Mouse (Mus musculus) retina, postnatal 1 day (tissue): Measurements from ENCODE around the gene Ksr1.

Experiments
- DNase-seq: peaks from one replicate; pipeline ENCODE4 v3.0.0-alpha.2; 2012

The Ksr1 gene

GRCm38 (mm10) chr11:79063616-79064015, 82.6 kb downstream of the Ksr1 start:
- DNase-seq: no peak

GRCm38 (mm10) chr11:79062897-79063296, 83.3 kb downstream of the Ksr1 start:
- no peak for DNase-seq

DNA sequence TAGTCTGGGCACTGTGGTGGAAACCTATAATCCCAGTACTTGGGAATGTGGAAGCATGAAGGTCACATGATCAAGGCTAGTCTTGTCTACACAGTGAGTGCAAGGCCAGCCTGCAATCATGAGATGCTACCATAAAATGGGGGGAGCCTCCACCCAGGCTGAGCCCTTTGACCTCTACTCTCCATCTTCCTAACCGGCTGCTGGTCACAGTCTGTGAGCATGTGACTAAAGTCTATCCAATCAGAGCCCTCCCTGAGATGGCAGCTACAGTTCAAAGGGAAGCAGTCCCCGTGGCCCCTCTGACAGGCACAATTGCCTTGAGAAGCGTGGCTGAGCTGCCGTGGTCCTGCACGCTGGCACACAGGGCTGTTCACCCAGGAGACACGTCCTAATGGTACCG, 84.4 kb downstream of the Ksr1 start:
- DNase-seq: no peak

DNA sequence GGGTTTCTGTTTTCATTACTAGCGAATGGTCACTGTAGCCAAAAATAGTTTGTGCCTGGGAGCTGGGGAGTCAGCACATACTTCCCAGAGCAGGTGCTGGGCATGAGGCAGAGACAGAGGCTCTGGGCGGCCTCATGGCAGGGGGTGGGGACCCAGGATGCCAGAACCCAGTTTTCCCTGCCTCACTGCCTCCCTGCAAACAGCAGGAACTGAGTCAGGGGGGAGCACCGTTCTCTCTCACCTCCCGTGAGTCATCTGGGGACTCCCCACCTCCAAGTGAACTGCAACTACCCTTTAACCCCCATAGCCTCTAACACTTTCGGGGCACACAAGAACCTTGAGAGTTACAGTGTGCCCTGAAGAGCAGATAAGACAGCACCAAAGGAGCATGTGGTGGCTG, 86.4 kb downstream of the Ksr1 start:
- DNase-seq: no peak

- DNase-seq: no peak
Measured at GRCm38 (mm10) chr11:79059062-79059461, 87.1 kb downstream of the Ksr1 start.

- no peak for DNase-seq
Measured at GRCm38 (mm10) chr11:79058610-79059009, 87.6 kb downstream of the Ksr1 start.

GRCm38 (mm10) chr11:79057809-79058208, 88.4 kb downstream of the Ksr1 start:
- DNase-seq: no peak

GRCm38 (mm10) chr11:79056891-79057290, 89.3 kb downstream of the Ksr1 start:
- DNase-seq: no peak

DNA sequence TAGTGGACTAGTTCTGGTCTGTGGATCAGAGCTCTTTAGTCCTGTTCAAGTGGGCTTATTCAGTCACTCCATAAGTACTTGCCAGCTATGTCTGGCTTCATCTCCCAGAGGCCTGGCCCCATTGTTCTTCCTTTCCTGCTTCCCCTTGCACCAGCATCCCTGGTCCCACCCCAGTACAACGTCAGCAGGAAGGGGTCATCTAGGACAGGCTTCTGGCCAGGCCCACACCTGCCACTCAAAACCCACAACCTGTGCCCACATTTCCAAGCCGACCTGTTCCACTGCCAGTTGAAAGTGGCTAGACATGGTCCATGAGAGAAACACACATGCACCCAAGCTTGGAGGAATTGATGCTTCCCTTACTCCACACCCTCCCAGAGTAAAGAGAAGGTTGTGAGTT, 90.2 kb downstream of the Ksr1 start:
- DNase-seq: no peak

DNA sequence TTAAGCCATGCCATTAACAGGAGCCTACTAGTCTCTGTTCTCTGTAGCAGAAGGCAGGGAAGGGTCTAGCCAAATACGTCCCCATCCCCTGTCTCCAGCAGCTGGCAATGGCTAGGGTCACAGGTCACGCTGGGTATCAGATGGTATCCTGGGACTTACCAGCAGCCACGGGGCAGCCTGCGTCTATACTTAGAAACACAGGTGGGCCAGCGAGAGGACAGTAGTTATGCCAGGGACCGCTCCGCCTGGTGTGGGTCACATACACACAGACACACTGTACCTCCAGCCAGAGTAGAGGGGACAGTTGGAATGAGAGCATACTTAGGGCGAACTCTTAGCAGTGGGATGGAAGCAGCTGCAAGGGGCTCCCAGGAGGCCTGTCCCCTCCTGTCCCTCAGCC, 91.0 kb downstream of the Ksr1 start:
- peak; percentile 38 for DNase-seq

DNA sequence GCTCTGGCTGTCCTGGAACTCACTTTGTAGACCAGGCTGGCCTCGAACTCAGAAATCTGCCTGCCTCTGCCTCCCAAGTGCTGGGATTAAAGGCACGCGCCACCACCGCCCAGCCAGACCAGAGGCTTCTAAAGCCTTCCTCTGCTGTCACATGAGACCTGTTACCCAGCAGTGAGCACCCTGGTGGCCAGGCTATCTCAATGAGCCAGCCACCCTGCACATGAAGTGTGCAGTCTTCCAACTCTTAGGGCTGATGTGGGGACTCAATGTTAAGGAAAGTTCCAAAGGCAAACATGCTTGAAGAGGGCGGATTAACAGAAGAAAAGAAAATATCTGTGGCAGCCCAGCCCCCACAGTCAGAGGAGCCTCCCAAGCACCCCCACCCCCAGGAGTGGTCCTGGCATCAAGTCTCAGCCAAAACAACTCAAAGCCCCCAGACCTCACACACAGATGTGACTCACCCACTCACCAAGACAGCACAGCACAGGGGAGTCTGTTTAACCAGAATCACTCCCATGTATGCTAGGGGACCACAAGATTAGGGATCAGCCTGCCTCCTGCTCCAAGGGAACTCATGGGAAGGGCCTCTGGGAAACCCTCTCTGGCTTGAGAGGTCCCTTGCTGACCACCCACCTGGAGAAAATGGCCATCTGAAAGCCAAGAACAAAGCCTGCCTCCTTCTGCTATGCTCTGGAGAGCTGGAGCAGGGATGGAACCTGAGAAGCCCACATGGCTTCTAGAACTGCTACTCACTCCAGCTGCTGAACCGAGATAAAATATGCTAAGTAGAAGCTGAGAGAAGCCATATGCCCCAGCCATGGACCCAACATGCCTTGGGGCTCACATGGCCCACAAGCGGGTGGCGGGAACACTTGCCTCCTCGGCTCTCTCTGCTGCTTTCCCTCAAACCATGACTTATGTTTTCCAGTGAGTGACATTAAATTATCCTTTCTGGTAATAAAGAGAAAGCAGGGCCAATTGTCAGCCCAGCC, 91.8 kb downstream of the Ksr1 start:
- peak; percentile 66 for DNase-seq

DNA sequence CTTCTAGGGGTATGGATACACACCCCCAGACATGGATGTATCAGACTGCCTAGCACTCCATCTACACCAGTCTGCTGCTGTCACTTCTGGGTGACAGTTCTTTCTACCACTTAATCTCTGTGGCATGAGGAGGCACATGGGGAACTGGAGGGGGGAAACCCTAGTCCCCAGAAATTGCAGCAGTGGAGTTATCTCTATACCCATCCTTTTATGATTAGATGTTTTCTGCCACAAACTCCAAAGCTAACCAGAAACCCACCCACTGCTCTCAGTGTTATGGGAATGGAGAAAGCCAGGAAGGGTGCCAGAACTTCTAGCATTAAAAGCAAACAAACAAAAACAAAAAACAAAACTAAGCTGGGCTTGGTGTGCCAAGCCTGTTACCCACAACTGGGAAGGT, 92.8 kb downstream of the Ksr1 start:
- no peak for DNase-seq

- DNase-seq: no peak
Measured at GRCm38 (mm10) chr11:79052769-79053168, 93.4 kb downstream of the Ksr1 start.

GRCm38 (mm10) chr11:79051522-79051921, 94.7 kb downstream of the Ksr1 start:
- no peak for DNase-seq

- DNase-seq: no peak
Measured at GRCm38 (mm10) chr11:79050781-79051507, 95.3 kb downstream of the Ksr1 start.

- no peak for DNase-seq
Measured at GRCm38 (mm10) chr11:79048906-79049305, 97.3 kb downstream of the Ksr1 start.

GRCm38 (mm10) chr11:79047180-79047727, 99.0 kb downstream of the Ksr1 start:
- DNase-seq: peak; percentile 38

- DNase-seq: no peak
Measured at GRCm38 (mm10) chr11:79046561-79047155, 99.5 kb downstream of the Ksr1 start.

DNA sequence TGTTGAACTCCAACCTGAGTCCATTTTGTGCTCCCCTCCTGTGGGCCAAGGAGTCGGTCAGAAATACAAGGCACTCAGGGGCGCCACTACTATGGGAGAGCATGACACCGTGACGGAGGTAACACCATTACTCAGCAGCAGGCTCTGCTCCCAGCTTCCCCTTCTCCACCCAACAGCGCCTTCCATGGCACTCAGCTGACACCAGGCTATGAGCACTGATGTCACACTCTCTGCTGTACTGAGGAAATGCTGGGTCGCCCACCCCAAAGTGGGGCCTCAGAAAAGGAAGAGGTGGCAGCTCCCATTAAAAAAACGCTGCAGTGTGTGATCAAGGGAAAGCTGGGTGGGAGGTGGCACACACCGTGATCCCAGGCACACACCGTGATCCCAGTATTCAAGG, 101.0 kb downstream of the Ksr1 start:
- DNase-seq: no peak

GRCm38 (mm10) chr11:79044798-79045197, 101.4 kb downstream of the Ksr1 start:
- DNase-seq: no peak

DNA sequence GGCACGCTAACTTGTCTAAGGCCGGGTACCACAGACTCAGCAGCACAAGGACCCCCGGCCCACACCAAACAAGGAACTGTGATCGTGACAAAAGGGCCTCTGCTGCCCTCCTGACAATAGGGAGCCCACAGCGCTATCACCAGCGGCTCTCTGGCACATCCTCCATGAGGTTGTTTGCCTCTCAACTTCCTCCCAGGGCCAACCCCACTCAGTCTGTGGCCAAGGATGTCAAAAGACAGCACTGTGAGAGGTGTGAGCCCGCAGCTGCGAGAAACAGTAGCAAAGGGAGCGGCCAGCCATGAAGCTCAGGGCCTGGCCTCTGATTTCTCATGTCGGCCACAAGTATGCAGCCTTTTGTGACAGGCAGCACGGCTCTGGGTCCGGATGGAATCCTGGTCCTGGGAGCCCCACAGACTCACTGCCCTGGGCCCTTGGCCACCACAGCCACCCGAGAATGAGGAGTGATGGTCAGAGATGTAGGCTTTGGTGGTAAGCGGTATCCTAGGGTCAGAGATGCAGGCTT, 104.2 kb downstream of the Ksr1 start:
- DNase-seq: no peak

DNA sequence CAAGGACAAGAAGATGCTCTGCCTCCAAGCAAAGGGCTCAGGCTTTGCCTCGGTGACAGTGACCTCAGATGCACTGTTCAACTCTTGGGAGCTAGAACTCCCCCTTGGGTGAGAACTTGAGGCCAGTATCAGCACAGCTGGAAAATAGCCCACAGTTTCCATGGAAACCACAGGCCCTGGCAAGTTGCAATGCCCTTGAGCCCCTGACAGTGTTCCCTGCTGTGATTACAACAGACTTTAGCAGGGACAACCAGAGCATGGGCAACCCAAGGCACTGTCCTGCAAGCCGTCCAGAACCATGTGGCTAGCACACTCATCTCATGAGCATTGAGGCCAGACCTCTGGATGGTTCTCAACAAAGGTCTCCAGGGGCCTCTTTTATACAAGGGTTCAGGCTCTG, 106.7 kb downstream of the Ksr1 start:
- DNase-seq: peak; percentile 55

- no peak for DNase-seq
Measured at GRCm38 (mm10) chr11:79037555-79037954, 108.7 kb downstream of the Ksr1 start.
